Comparison of ENCODE assay signal across 26 mouse cellular contexts in genomic region chr14:93349166-93349565, GRCm38 (mm10).
DNase-seq lines count a peak whose midpoint lies in the region; ATAC-seq lines count a peak whose summit lies in the region.
"Had no signal": no experiment of that assay in that cellular context is flagged by ENCODE, and none has a peak within 500 bp of the region (broad histone marks: within the 10 kb centered on the region; RNA-seq: fewer than 3 reads in every experiment).

No protein-coding gene starts in this region.

- no peaks in the 10 kb centered on the region for H3K36me3 ChIP-seq in hindbrain, embryonic 16.5 days (ENCODE audit: control insufficient read depth, insufficient read depth, low read length)
- H3K36me3 ChIP-seq in hindbrain, embryonic 14.5 days (replicated peaks; ENCODE audit: control insufficient read depth, insufficient read depth): no peaks in the 10 kb centered on the region
- H3K36me3 ChIP-seq: G1E; limb, embryonic 10.5 days; liver, embryonic 15.5 days; lung, embryonic 15.5 days had no signal

- H3K27ac ChIP-seq in hindbrain, embryonic 16.5 days (ENCODE audit: low read depth, low read length): no peak overlapping the region
- H3K27ac ChIP-seq in hindbrain, embryonic 14.5 days: no peak overlapping the region
- H3K27ac ChIP-seq: left cerebral cortex, adult 2 months; limb, embryonic 10.5 days; liver, embryonic 15.5 days; lung, embryonic 15.5 days had no signal

- no peaks in the 10 kb centered on the region for H3K9me3 ChIP-seq in hindbrain, embryonic 16.5 days (ENCODE audit: control insufficient read depth, low read length)
- no peaks in the 10 kb centered on the region for H3K9me3 ChIP-seq in hindbrain, embryonic 14.5 days (ENCODE audit: control insufficient read depth, low read length)
- H3K9me3 ChIP-seq: limb, embryonic 10.5 days; liver, embryonic 15.5 days; lung, embryonic 15.5 days; megakaryocyte, embryonic 14.5 days had no signal

- H3K27me3 ChIP-seq in hindbrain, embryonic 16.5 days (replicated peaks; ENCODE audit: control insufficient read depth, insufficient read depth, low read length): no peaks in the 10 kb centered on the region
- no peaks in the 10 kb centered on the region for H3K27me3 ChIP-seq in hindbrain, embryonic 14.5 days (ENCODE audit: control insufficient read depth, insufficient read depth, low read length)
- H3K27me3 ChIP-seq: CH12.LX; liver, embryonic 15.5 days; lung, embryonic 15.5 days; megakaryocyte, embryonic 14.5 days had no signal

- ATAC-seq in hindbrain, embryonic 16.5 days: peak; percentile 71
- no peak for ATAC-seq in hindbrain, embryonic 14.5 days (ENCODE audit: low FRiP score)
- ATAC-seq: forebrain, postnatal 0 days; Patski had no signal

- no peaks in the 10 kb centered on the region for H3K4me1 ChIP-seq in hindbrain, embryonic 16.5 days (ENCODE audit: control insufficient read depth, insufficient read depth, low read depth, low read length)
- H3K4me1 ChIP-seq in hindbrain, embryonic 14.5 days (replicated peaks; ENCODE audit: control insufficient read depth, insufficient read depth, low read length): no peaks in the 10 kb centered on the region
- H3K4me1 ChIP-seq: liver, embryonic 15.5 days; lung, embryonic 15.5 days; megakaryocyte, embryonic 14.5 days had no signal

- no peak overlapping the region for H3K9ac ChIP-seq in hindbrain, embryonic 16.5 days (ENCODE audit: low read depth, low read length)
- no peak overlapping the region for H3K9ac ChIP-seq in hindbrain, embryonic 14.5 days
- H3K9ac ChIP-seq: forebrain, postnatal 0 days; liver, embryonic 15.5 days; lung, embryonic 15.5 days had no signal

- H3K4me2 ChIP-seq in hindbrain, embryonic 16.5 days (ENCODE audit: low read length): no peak overlapping the region
- no peak overlapping the region for H3K4me2 ChIP-seq in hindbrain, embryonic 14.5 days (replicated peaks)
- H3K4me2 ChIP-seq: heart, embryonic 11.5 days; liver, embryonic 15.5 days; lung, embryonic 15.5 days had no signal

- no peak for DNase-seq in hindbrain, embryonic 14.5 days (ENCODE audit: low spot score)
- DNase-seq in brain, adult 2 months (ENCODE audit: low read depth, low spot score): peak; percentile 81
- peak; percentile 57 for DNase-seq in cerebellum, adult 11-12 months
- peak; percentile 87 to 92 for DNase-seq in cerebellum, postnatal 10 days
- DNase-seq in layer of hippocampus, postnatal 10 days (ENCODE audit: low spot score in 2 of 2): no peak
- DNase-seq in urinary bladder, adult 18-20 months (ENCODE audit: low spot score in 2 of 2): no peak
- no peak for DNase-seq in neural tube, embryonic 10.5 days (ENCODE audit: extremely low spot score, low spot score)
- DNase-seq: adrenal gland, adult 2 months; B cell, adult 2 months; forebrain, postnatal 0 days; kidney, adult 18-20 months; kidney, postnatal 4 days; liver; lung, postnatal 36 days; right cerebral cortex, postnatal 25 days; spleen, adult 18-20 months had no signal

- 43% methylated on average over 7 of the region's 7 CpGs for WGBS in hindbrain, embryonic 16.5 days
- 38% methylated on average over 7 of the region's 7 CpGs for WGBS in hindbrain, embryonic 14.5 days

- H3K4me3 ChIP-seq in hindbrain, embryonic 16.5 days (ENCODE audit: low read length): no peak overlapping the region
- H3K4me3 ChIP-seq in hindbrain, embryonic 14.5 days (replicated peaks; ENCODE audit: low read length): no peak overlapping the region
- H3K4me3 ChIP-seq: left cerebral cortex, adult 2 months; limb, embryonic 10.5 days; liver, embryonic 15.5 days; lung, embryonic 15.5 days; megakaryocyte, embryonic 14.5 days had no signal

Comparison
In these comparisons a context has a peak if more than half of its experiments do, and no peak if none do; other contexts are left out.
1. DNase-seq: peak in brain, adult 2 months (single experiment), cerebellum, adult 11-12 months (single experiment) and cerebellum, postnatal 10 days (2 of 2); none in hindbrain, embryonic 14.5 days (single experiment), layer of hippocampus, postnatal 10 days (0 of 2), urinary bladder, adult 18-20 months (0 of 2) and neural tube, embryonic 10.5 days (single experiment).